Mouse (Mus musculus) E14TG2a.4 (cell line): ENCODE results near the gene Aoc1.

Source experiments
- CTCF ChIP-seq: conservative IDR thresholded peaks from 2 replicates; pipeline ENCODE4 v1.5.1; 2014; ENCODE audit warnings: low read length
- NANOG ChIP-seq: IDR thresholded peaks from 2 replicates; pipeline ENCODE4 v1.6.1; 2014; ENCODE audit warnings: borderline replicate concordance, low read length, mixed read lengths
- POU5F1 ChIP-seq: IDR thresholded peaks from 2 replicates; pipeline ENCODE4 v1.6.1; 2014; ENCODE audit warnings: low read length, borderline replicate concordance

- no peak for TF ChIP-seq CTCF
- no peak for TF ChIP-seq POU5F1
- no peak for TF ChIP-seq NANOG
Observed at GRCm38 (mm10) chr6:48872596-48872995, at the start of gene Aoc1.
